Mouse (Mus musculus): ENCODE measurements at regions not wholly inside any gene's neighbourhood (a gene's known extent, or its start where the extent isn't known, plus 50 kb on each side); places are given as distances from the start of the nearest gene placed in this dataset.

GRCm38 (mm10) chr4:131208637-131209036 lies 264.5 kb downstream of the Matn1 start:
- DNase-seq (ENCODE audit: low read depth, low spot score): no peak

GRCm38 (mm10) chr4:131212711-131213110 lies 268.5 kb downstream of the Matn1 start:
- no peak for DNase-seq (ENCODE audit: low read depth, low spot score)

GRCm38 (mm10) chr4:131215682-131216081 lies 271.5 kb downstream of the Matn1 start:
- DNase-seq (ENCODE audit: low read depth, low spot score): no peak

- DNase-seq (ENCODE audit: low read depth, low spot score): no peak
Measured at GRCm38 (mm10) chr4:131216361-131216760, 272.2 kb downstream of the Matn1 start.

- DNase-seq (ENCODE audit: low read depth, low spot score): no peak
Measured at GRCm38 (mm10) chr4:131217083-131217482, 272.9 kb downstream of the Matn1 start.

- DNase-seq (ENCODE audit: low read depth, low spot score): no peak
Measured at GRCm38 (mm10) chr4:131217571-131218155, 273.5 kb downstream of the Matn1 start.

GRCm38 (mm10) chr4:131220966-131221365 lies 276.8 kb downstream of the Matn1 start:
- no peak for DNase-seq (ENCODE audit: low read depth, low spot score)

GRCm38 (mm10) chr4:131230361-131230760 lies 286.2 kb downstream of the Matn1 start:
- no peak for DNase-seq (ENCODE audit: low read depth, low spot score)

- DNase-seq (ENCODE audit: low read depth, low spot score): no peak
Measured at GRCm38 (mm10) chr4:131236611-131237031, 292.4 kb downstream of the Matn1 start.

GRCm38 (mm10) chr4:131238591-131238990 lies 294.4 kb downstream of the Matn1 start:
- no peak for DNase-seq (ENCODE audit: low read depth, low spot score)

GRCm38 (mm10) chr4:131239132-131239531 lies 294.9 kb downstream of the Matn1 start:
- DNase-seq (ENCODE audit: low read depth, low spot score): no peak

GRCm38 (mm10) chr4:131240457-131240856 lies 296.3 kb downstream of the Matn1 start:
- DNase-seq (ENCODE audit: low read depth, low spot score): no peak

GRCm38 (mm10) chr4:131242250-131242649 lies 298.1 kb downstream of the Matn1 start:
- DNase-seq (ENCODE audit: low read depth, low spot score): no peak

- no peak for DNase-seq (ENCODE audit: low read depth, low spot score)
Measured at GRCm38 (mm10) chr4:131243744-131244387, 299.7 kb downstream of the Matn1 start.

- peak; percentile 22 for DNase-seq (ENCODE audit: low read depth, low spot score)
Measured at GRCm38 (mm10) chr4:131252602-131253442, 308.6 kb downstream of the Matn1 start.

- no peak for DNase-seq (ENCODE audit: low read depth, low spot score)
Measured at GRCm38 (mm10) chr4:131253443-131253817, 309.2 kb downstream of the Matn1 start.

- no peak for DNase-seq (ENCODE audit: low read depth, low spot score)
Measured at GRCm38 (mm10) chr4:131254243-131254642, 310.1 kb downstream of the Matn1 start.

GRCm38 (mm10) chr4:131254691-131255090 lies 310.5 kb downstream of the Matn1 start:
- peak; percentile 20 for DNase-seq (ENCODE audit: low read depth, low spot score)

GRCm38 (mm10) chr4:131261236-131261635 lies 317.1 kb downstream of the Matn1 start:
- DNase-seq (ENCODE audit: low read depth, low spot score): no peak

GRCm38 (mm10) chr4:131262909-131263308 lies 318.7 kb downstream of the Matn1 start:
- DNase-seq (ENCODE audit: low read depth, low spot score): no peak

- DNase-seq (ENCODE audit: low read depth, low spot score): no peak
Measured at GRCm38 (mm10) chr4:131266764-131267163, 322.6 kb downstream of the Matn1 start.

- DNase-seq (ENCODE audit: low read depth, low spot score): no peak
Measured at GRCm38 (mm10) chr4:131267760-131268159, 323.6 kb downstream of the Matn1 start.

GRCm38 (mm10) chr4:131270192-131270591 lies 326.0 kb downstream of the Matn1 start:
- DNase-seq (ENCODE audit: low read depth, low spot score): no peak
